Mouse (Mus musculus) MEL (cell line): Measurements from ENCODE around the gene Cfap161. TPM values are rescaled to one million over a fixed set of nuclear protein-coding genes. Genes with fewer than 3 reads are reported as not detected.

Experiments
- DNase-seq: peaks from one replicate; pipeline ENCODE4 v3.0.0; 2011; ENCODE audit warnings: low read depth, low spot score
- H3K27ac ChIP-seq: 2 replicates; pipeline ENCODE4 v1.5.1; 2012; ENCODE audit warnings: low read depth, mild to moderate bottlenecking, control low read depth, low read length, moderate library complexity; ENCODE audit not compliant: control insufficient read depth
- H3K27me3 ChIP-seq, 2 experiments: fragments of 150-350 bp in 1 of 2; sonication (generic) in 1 of 2; 2 replicates each; pipeline ENCODE4 v1.6.1; 2012; ENCODE audit warnings: low read length in 2 of 2, mild to moderate bottlenecking in 2 of 2, improper control_type of control experiment in 1 of 2, moderate library complexity in 1 of 2; ENCODE audit not compliant: insufficient read depth in 2 of 2, control insufficient read depth in 1 of 2
- H3K36me3 ChIP-seq, 2 experiments: 2 replicates each; pipeline ENCODE4 v1.6.1; 2012 to 2014; ENCODE audit warnings: low read length in 2 of 2, improper control_type of control experiment in 1 of 2, inconsistent platforms in 1 of 2, mild to moderate bottlenecking in 1 of 2; ENCODE audit not compliant: insufficient read depth in 2 of 2, control insufficient read depth in 1 of 2
- H3K4me1 ChIP-seq, 2 experiments: fragments of 150-350 bp in 1 of 2; sonication (generic) in 1 of 2; 2 replicates each; pipeline ENCODE4 v1.6.1; 2012; ENCODE audit warnings: low read length in 2 of 2, improper control_type of control experiment in 1 of 2, mild to moderate bottlenecking in 1 of 2; ENCODE audit not compliant: insufficient read depth in 2 of 2, control insufficient read depth in 1 of 2
- H3K4me3 ChIP-seq, 2 experiments: fragments of 150-350 bp in 1 of 2; sonication (generic) in 1 of 2; 2 replicates each; pipeline ENCODE4 v1.5.1; 2012; ENCODE audit warnings: low read depth in 2 of 2, low read length in 2 of 2, mild to moderate bottlenecking in 2 of 2, moderate library complexity in 2 of 2, control low read depth in 1 of 2, improper control_type of control experiment in 1 of 2; ENCODE audit not compliant: control insufficient read depth in 1 of 2, insufficient read depth in 1 of 2
- H3K79me2 ChIP-seq: 2 replicates; pipeline ENCODE4 v1.6.1; 2012; ENCODE audit warnings: mild to moderate bottlenecking, low read length, moderate library complexity; ENCODE audit not compliant: control insufficient read depth, poor library complexity, insufficient read depth
- H3K9ac ChIP-seq: 2 replicates; pipeline ENCODE4 v1.6.1; 2012; ENCODE audit warnings: low read depth, mild to moderate bottlenecking, control low read depth, low read length, moderate library complexity; ENCODE audit not compliant: control insufficient read depth, poor library complexity, severe bottlenecking
- H3K9me3 ChIP-seq: fragments of 150-350 bp; sonication (generic); replicated peaks from 2 replicates; pipeline ENCODE4 v1.6.1; 2012; ENCODE audit warnings: mild to moderate bottlenecking, low read length, improper control_type of control experiment, moderate library complexity; ENCODE audit not compliant: insufficient read depth
- BHLHE40 ChIP-seq: IDR thresholded peaks from 2 replicates; pipeline ENCODE4 v1.6.1; 2012; ENCODE audit warnings: low read depth, mild to moderate bottlenecking, inconsistent platforms, low read length, improper control_type of control experiment, borderline replicate concordance
- CHD1 ChIP-seq: IDR thresholded peaks from 2 replicates; pipeline ENCODE4 v1.6.1; 2012; ENCODE audit warnings: low read depth, mild to moderate bottlenecking, inconsistent platforms, low read length, improper control_type of control experiment
- CHD2 ChIP-seq: IDR thresholded peaks from 2 replicates; pipeline ENCODE4 v1.6.1; 2011; ENCODE audit warnings: low read length, improper control_type of control experiment
- E2F4 ChIP-seq: IDR thresholded peaks from 2 replicates; pipeline ENCODE4 v1.6.1; 2011; ENCODE audit warnings: low read depth, low read length, improper control_type of control experiment, borderline replicate concordance
- EP300 ChIP-seq, 2 experiments: IDR thresholded peaks; 2 replicates each; pipeline ENCODE4 v1.6.1; 2011; ENCODE audit warnings: improper control_type of control experiment in 2 of 2, low read length in 2 of 2, low read depth in 1 of 2, mild to moderate bottlenecking in 1 of 2
- ETS1 ChIP-seq: IDR thresholded peaks from 2 replicates; pipeline ENCODE4 v1.6.1; 2012; ENCODE audit warnings: low read depth, mild to moderate bottlenecking, inconsistent platforms, low read length, improper control_type of control experiment, moderate library complexity
- GABPA ChIP-seq: IDR thresholded peaks from 2 replicates; pipeline ENCODE4 v1.6.1; 2012; ENCODE audit warnings: low read depth, mild to moderate bottlenecking, inconsistent platforms, low read length, improper control_type of control experiment, moderate library complexity
- GATA1 ChIP-seq: IDR thresholded peaks from 2 replicates; pipeline ENCODE4 v1.6.1; 2011; ENCODE audit warnings: low read depth, low read length, improper control_type of control experiment
- JUND ChIP-seq: IDR thresholded peaks from 2 replicates; pipeline ENCODE4 v1.6.1; 2011; ENCODE audit warnings: low read depth, mild to moderate bottlenecking, improper control_type of control experiment, low read length
- MAFK ChIP-seq: IDR thresholded peaks from 2 replicates; pipeline ENCODE4 v1.6.1; 2011; ENCODE audit warnings: low read depth, mild to moderate bottlenecking, low read length, improper control_type of control experiment, borderline replicate concordance
- MEF2A ChIP-seq: IDR thresholded peaks from 2 replicates; pipeline ENCODE4 v1.6.1; 2014; ENCODE audit warnings: low read depth, mild to moderate bottlenecking, inconsistent platforms, low read length, improper control_type of control experiment; ENCODE audit not compliant: poor library complexity, insufficient replicate concordance, severe bottlenecking; ENCODE audit errors: extremely low read depth
- MYB ChIP-seq: IDR thresholded peaks from 2 replicates; pipeline ENCODE4 v1.6.1; 2011; ENCODE audit warnings: mild to moderate bottlenecking, low read depth, low read length, improper control_type of control experiment
- MYC ChIP-seq: IDR thresholded peaks from 2 replicates; pipeline ENCODE4 v1.6.1; 2011; ENCODE audit warnings: low read depth, mild to moderate bottlenecking, low read length, improper control_type of control experiment, moderate library complexity
- NRF1 ChIP-seq: IDR thresholded peaks from 2 replicates; pipeline ENCODE4 v1.6.1; 2014; ENCODE audit warnings: low read depth, mild to moderate bottlenecking, inconsistent platforms, low read length, improper control_type of control experiment, moderate library complexity; ENCODE audit not compliant: poor library complexity, insufficient read depth, severe bottlenecking
- POLR2A ChIP-seq, 2 experiments: IDR thresholded peaks; 2 replicates each; pipeline ENCODE4 v1.6.1; 2011 to 2012; ENCODE audit warnings: low read length in 2 of 2, mild to moderate bottlenecking in 2 of 2, control low read depth in 1 of 2, improper control_type of control experiment in 1 of 2, low read depth in 1 of 2, moderate library complexity in 1 of 2; ENCODE audit not compliant: control insufficient read depth in 1 of 2, insufficient read depth in 1 of 2, poor library complexity in 1 of 2
- RCOR1 ChIP-seq: IDR thresholded peaks from 2 replicates; pipeline ENCODE4 v1.6.1; 2012; ENCODE audit warnings: low read depth, mild to moderate bottlenecking, inconsistent platforms, low read length, improper control_type of control experiment
- SIN3A ChIP-seq: IDR thresholded peaks from 2 replicates; pipeline ENCODE4 v1.6.1; 2012; ENCODE audit warnings: low read length, improper control_type of control experiment, inconsistent platforms
- TAL1 ChIP-seq: IDR thresholded peaks from 2 replicates; pipeline ENCODE4 v1.6.1; 2012; ENCODE audit warnings: mild to moderate bottlenecking, inconsistent platforms, low read length, moderate library complexity, mixed read lengths
- TCF12 ChIP-seq: IDR thresholded peaks from 2 replicates; pipeline ENCODE4 v1.6.1; 2014; ENCODE audit warnings: low read depth, mild to moderate bottlenecking, inconsistent platforms, low read length, improper control_type of control experiment, moderate library complexity
- UBTF ChIP-seq: IDR thresholded peaks from 2 replicates; pipeline ENCODE4 v1.6.1; 2012; ENCODE audit warnings: low read depth, mild to moderate bottlenecking, inconsistent platforms, low read length, improper control_type of control experiment, moderate library complexity, borderline replicate concordance; ENCODE audit not compliant: insufficient read depth
- ZNF384 ChIP-seq: IDR thresholded peaks from 2 replicates; pipeline ENCODE4 v1.6.1; 2012; ENCODE audit warnings: low read depth, mild to moderate bottlenecking, inconsistent platforms, low read length, improper control_type of control experiment
- polyA plus RNA-seq, 2 experiments: library from polyadenylated mRNA; stranded (reverse) in 1 of 2; unstranded in 1 of 2; fragments of >175 nt in 1 of 2; fragments of >200 nt in 1 of 2; gene quantifications; 2 replicates each; pipeline versions ENCODE4 v1.2.1 to v1.2.4; 2012; ENCODE audit warnings: low replicate concordance in 2 of 2, low read depth in 1 of 2; ENCODE audit not compliant: insufficient read length in 2 of 2, insufficient read depth in 1 of 2, missing spikeins in 1 of 2
- total RNA-seq: library from RNA; depleted of rRNA; stranded (reverse); fragments of 300-350 nt; gene quantifications from 2 replicates; pipeline ENCODE4 v1.2.3, GENCODE M21; 2012; rRNA removed

Cfap161 gene
- total RNA-seq (not detected in 2 replicates), polyA plus RNA-seq (not detected)

GRCm38 (mm10) chr7:83794705-83795104 is at the start of gene Cfap161:
Cfap161 (minus strand) TSS chr7:83794880.
- no peak within 1 kb of the TSS for H3K4me3 ChIP-seq
- no peak for DNase-seq
- no peak for TF ChIP-seq MAFK
- H3K4me1 ChIP-seq, result no peaks in the 10 kb centered on the region
- H3K9ac ChIP-seq, result no peak within 1 kb of the TSS
- no peaks in the 10 kb centered on the region for H3K36me3 ChIP-seq
- no peaks in the 10 kb centered on the region for H3K27me3 ChIP-seq
- no peak within 1 kb of the TSS for H3K27ac ChIP-seq
- H3K79me2 ChIP-seq, result no peaks in the 10 kb centered on the region
- H3K9me3 ChIP-seq, result no peaks in the 10 kb centered on the region

GRCm38 (mm10) chr7:83842486-83843259 is 48.0 kb upstream of the Cfap161 start:
- no peaks in the 10 kb centered on the region for H3K79me2 ChIP-seq
- no peaks in the 10 kb centered on the region for H3K9me3 ChIP-seq
- H3K27ac ChIP-seq, result no peak overlapping the region
- DNase-seq, result no peak
- peaks cover 0 to 19% of the 10 kb centered on the region in 2 experiments; a peak in 2 of 4 replicates for H3K36me3 ChIP-seq
- no peak overlapping the region for H3K9ac ChIP-seq
- H3K4me3 ChIP-seq, result no peak overlapping the region
- H3K4me1 ChIP-seq, result peaks cover 15 to 22% of the 10 kb centered on the region in 2 experiments
- peaks cover 0 to 3% of the 10 kb centered on the region in 2 experiments; a peak in 1 of 4 replicates for H3K27me3 ChIP-seq
- TF ChIP-seq RCOR1 (no peak), GABPA (no peak), NRF1 (no peak), CHD1 (no peak), E2F4 (no peak), TCF12 (no peak), MYB (no peak), EP300 (IDR thresholded peaks at IDR 0.05; ENCODE audit: low read depth in 1 of 2, low read length in 2 of 2) (no peak), POLR2A (IDR thresholded peaks at IDR 0.05; ENCODE audit: control insufficient read depth in 1 of 2, insufficient read depth in 1 of 2, low read depth in 1 of 2, low read length in 2 of 2, poor library complexity in 1 of 2) (no peak), BHLHE40 (no peak), JUND (no peak), MYC (no peak), GATA1 (no peak), ZNF384 (no peak), ETS1 (no peak), CHD2 (no peak), SIN3A (no peak), UBTF (no peak), MEF2A (no peak), TAL1 (no peak)
